Mouse (Mus musculus): ENCODE data around the gene Gm49711. TPM values are rescaled to one million over a fixed set of nuclear protein-coding genes. Genes with fewer than 3 reads are reported as not detected.

Gm49711 gene
- polyA plus RNA-seq, 1 experiment from 2014 or later, result 0.18 TPM

GRCm38 (mm10) chr16:92159114-92159513 lies 101.0 kb downstream of the Gm49711 start:
- peaks cover 27% of the 10 kb centered on the region for H3K4me1 ChIP-seq
- WGBS, result 19% methylated on average over 6 of the region's 6 CpGs
- no peaks in the 10 kb centered on the region for H3K9me3 ChIP-seq
- H3K4me2 ChIP-seq (replicated peaks), result peak overlapping the region; percentile 82
- H3K27me3 ChIP-seq, result no peaks in the 10 kb centered on the region
- peak overlapping the region; percentile 47 for H3K4me3 ChIP-seq
- peak overlapping the region; percentile 70 for H3K27ac ChIP-seq
- no peak for ATAC-seq (ENCODE audit: low FRiP score, low read depth)
- no peaks in the 10 kb centered on the region for H3K36me3 ChIP-seq
- H3K9ac ChIP-seq, result peak overlapping the region; percentile 64

- H3K36me3 ChIP-seq, result no peaks in the 10 kb centered on the region
- 83% methylated on average over 4 of the region's 4 CpGs for WGBS
- H3K9me3 ChIP-seq, result no peaks in the 10 kb centered on the region
- H3K4me3 ChIP-seq, result no peak overlapping the region
- peaks cover 29% of the 10 kb centered on the region for H3K4me1 ChIP-seq
- no peak overlapping the region for H3K9ac ChIP-seq
- H3K27me3 ChIP-seq, result no peaks in the 10 kb centered on the region
- ATAC-seq (ENCODE audit: low FRiP score, low read depth), result no peak
- no peak overlapping the region for H3K4me2 ChIP-seq (replicated peaks)
- H3K27ac ChIP-seq, result no peak overlapping the region
These were observed 104.2 kb downstream of the Gm49711 start for GRCm38 (mm10) chr16:92162289-92162688.

- peaks cover 18% of the 10 kb centered on the region for H3K4me1 ChIP-seq
- no peaks in the 10 kb centered on the region for H3K36me3 ChIP-seq
- no peak overlapping the region for H3K4me2 ChIP-seq (replicated peaks)
- 0 out of 2 replicates have a peak, but pooled peaks cover 9% of the 10 kb centered on the region for H3K9me3 ChIP-seq
- no peak overlapping the region for H3K27ac ChIP-seq
- H3K4me3 ChIP-seq, result no peak overlapping the region
- 63% methylated on average over 4 of the region's 4 CpGs for WGBS
- ATAC-seq (ENCODE audit: low FRiP score, low read depth), result no peak
- no peak overlapping the region for H3K9ac ChIP-seq
- no peaks in the 10 kb centered on the region for H3K27me3 ChIP-seq
These were observed 105.4 kb downstream of the Gm49711 start for GRCm38 (mm10) chr16:92163545-92163944.

DNA sequence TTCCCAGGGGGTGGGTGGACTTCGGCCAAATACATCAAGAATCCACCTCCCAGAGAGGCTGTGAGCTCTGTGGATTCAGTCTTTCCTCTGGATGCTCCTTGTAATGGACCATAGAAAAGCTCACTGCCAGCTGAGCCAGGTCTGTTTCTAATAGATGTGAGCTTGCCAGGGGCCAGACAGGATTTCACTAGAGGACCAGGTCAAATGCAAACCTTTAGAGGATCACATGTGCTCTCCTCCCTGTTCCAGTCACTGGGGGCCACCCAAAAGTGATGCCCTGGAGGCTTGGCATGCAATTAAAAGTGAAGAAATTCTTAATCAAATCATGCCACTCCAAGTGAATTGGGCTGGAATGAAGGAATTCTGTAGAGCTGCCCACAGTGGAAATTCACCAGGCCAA lies 117.9 kb downstream of the Gm49711 start:
- no peak overlapping the region for H3K4me3 ChIP-seq
- no peak overlapping the region for H3K9ac ChIP-seq
- no peak overlapping the region for H3K4me2 ChIP-seq (replicated peaks)
- no peak overlapping the region for H3K27ac ChIP-seq
- WGBS, result 51% methylated on average over 1 of the region's 1 CpGs
- H3K27me3 ChIP-seq, result no peaks in the 10 kb centered on the region
- H3K36me3 ChIP-seq, result no peaks in the 10 kb centered on the region
- H3K9me3 ChIP-seq, result no peaks in the 10 kb centered on the region
- 0 out of 2 replicates have a peak, but pooled peaks cover 9% of the 10 kb centered on the region for H3K4me1 ChIP-seq
- no peak for ATAC-seq (ENCODE audit: low FRiP score, low read depth)

- Histone ChIP-seq H3K9me3 (no peaks in the 10 kb centered on the region), H3K4me2 (replicated peaks) (no peak overlapping the region), H3K27ac (no peak overlapping the region), H3K9ac (no peak overlapping the region), H3K27me3 (no peaks in the 10 kb centered on the region), H3K36me3 (no peaks in the 10 kb centered on the region), H3K4me3 (no peak overlapping the region), H3K4me1 (0 out of 2 replicates have a peak, but pooled peaks cover 9% of the 10 kb centered on the region)
- 90% methylated on average over 1 of the region's 1 CpGs for WGBS
- ATAC-seq (ENCODE audit: low FRiP score, low read depth), result no peak
These were observed 119.6 kb downstream of the Gm49711 start for GRCm38 (mm10) chr16:92177718-92178117.

DNA sequence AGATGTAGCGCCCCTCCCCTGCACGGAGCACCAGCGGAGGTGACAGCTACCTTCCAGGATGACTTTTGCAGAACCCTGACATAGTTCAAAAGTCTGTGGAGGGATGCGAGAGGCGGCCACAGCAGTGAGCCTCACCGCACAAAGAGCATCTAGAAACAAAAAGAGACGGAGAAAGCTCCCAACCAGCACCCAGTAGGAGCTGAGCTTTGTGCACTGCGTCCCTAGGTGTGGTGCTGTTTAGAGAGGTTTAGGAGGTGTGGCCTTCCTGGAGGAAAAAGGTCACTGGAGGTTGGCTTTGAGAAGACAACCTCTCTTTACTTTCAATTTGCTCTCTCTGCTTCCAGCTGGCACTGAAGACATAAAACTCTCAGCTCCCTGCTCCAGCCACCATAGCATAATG lies 121.2 kb downstream of the Gm49711 start:
- no peak overlapping the region for H3K27ac ChIP-seq
- no peak overlapping the region for H3K4me2 ChIP-seq (replicated peaks)
- 0 out of 2 replicates have a peak, but pooled peaks cover 9% of the 10 kb centered on the region for H3K4me1 ChIP-seq
- no peak overlapping the region for H3K4me3 ChIP-seq
- no peak overlapping the region for H3K9ac ChIP-seq
- H3K36me3 ChIP-seq, result no peaks in the 10 kb centered on the region
- no peaks in the 10 kb centered on the region for H3K9me3 ChIP-seq
- no peak for ATAC-seq (ENCODE audit: low FRiP score, low read depth)
- 80% methylated on average over 8 of the region's 8 CpGs for WGBS
- no peaks in the 10 kb centered on the region for H3K27me3 ChIP-seq

- no peak for ATAC-seq (ENCODE audit: low FRiP score, low read depth)
- Histone ChIP-seq H3K4me2 (replicated peaks) (no peak overlapping the region), H3K27me3 (no peaks in the 10 kb centered on the region), H3K9me3 (no peaks in the 10 kb centered on the region), H3K36me3 (no peaks in the 10 kb centered on the region), H3K4me1 (no peaks in the 10 kb centered on the region), H3K27ac (no peak overlapping the region), H3K4me3 (no peak overlapping the region), H3K9ac (no peak overlapping the region)
- WGBS, result 39% methylated on average over 4 of the region's 4 CpGs
These were observed 125.4 kb downstream of the Gm49711 start for GRCm38 (mm10) chr16:92183477-92183876.

DNA sequence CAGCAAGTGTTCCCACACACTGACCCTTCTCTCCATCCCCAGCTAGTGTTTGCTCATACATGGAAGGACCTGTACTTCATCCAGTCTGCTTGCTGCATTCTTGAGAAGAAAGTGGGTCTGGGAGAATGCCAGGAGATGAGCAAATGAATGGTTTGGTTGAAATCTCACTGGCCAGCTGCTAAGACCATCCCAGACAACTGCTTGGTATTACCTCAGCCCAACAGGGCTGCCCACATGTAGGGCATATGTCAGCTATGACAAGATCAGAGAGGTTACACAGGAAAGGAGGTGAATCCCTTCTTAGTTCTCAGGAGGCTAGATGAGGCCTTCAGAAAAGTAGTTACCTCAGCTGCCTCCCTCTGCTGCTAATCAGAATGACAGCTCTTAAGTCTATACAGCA lies 132.5 kb downstream of the Gm49711 start:
- no peak for ATAC-seq (ENCODE audit: low FRiP score, low read depth)
- H3K27ac ChIP-seq, result no peak overlapping the region
- H3K9me3 ChIP-seq, result no peaks in the 10 kb centered on the region; the same call in 1 of the 2 replicates
- H3K9ac ChIP-seq, result no peak overlapping the region
- no peaks in the 10 kb centered on the region for H3K27me3 ChIP-seq
- H3K36me3 ChIP-seq, result no peaks in the 10 kb centered on the region
- no peak overlapping the region for H3K4me2 ChIP-seq (replicated peaks)
- H3K4me1 ChIP-seq, result no peaks in the 10 kb centered on the region
- H3K4me3 ChIP-seq, result no peak overlapping the region

DNA sequence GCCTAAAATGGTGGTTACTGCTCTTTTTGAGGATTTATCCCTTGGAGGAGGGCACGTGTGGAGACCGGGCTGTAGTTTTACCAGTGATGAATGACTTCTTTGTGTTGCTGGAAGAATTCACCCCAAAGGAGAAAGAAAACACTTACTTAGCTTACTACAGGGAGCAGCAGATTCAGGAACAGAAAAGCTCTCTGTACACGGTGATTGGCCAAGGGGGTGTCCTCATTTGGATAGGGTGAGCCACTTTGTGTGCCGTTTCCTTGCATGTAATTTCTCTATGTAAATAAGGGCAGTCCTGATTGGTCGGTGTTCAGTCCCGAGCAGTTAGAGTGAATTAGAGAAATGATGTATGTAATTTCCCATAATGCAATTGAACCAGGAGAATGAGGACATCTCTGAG lies 137.0 kb downstream of the Gm49711 start:
- H3K9ac ChIP-seq, result no peak overlapping the region
- H3K9me3 ChIP-seq, result no peaks in the 10 kb centered on the region; the same call in 1 of the 2 replicates
- no peak overlapping the region for H3K27ac ChIP-seq
- no peaks in the 10 kb centered on the region for H3K36me3 ChIP-seq
- no peak for ATAC-seq (ENCODE audit: low FRiP score, low read depth)
- no peaks in the 10 kb centered on the region for H3K4me1 ChIP-seq
- no peak overlapping the region for H3K4me3 ChIP-seq
- no peaks in the 10 kb centered on the region for H3K27me3 ChIP-seq
- H3K4me2 ChIP-seq (replicated peaks), result no peak overlapping the region
- WGBS, result 77% methylated on average over 6 of the region's 6 CpGs

DNA sequence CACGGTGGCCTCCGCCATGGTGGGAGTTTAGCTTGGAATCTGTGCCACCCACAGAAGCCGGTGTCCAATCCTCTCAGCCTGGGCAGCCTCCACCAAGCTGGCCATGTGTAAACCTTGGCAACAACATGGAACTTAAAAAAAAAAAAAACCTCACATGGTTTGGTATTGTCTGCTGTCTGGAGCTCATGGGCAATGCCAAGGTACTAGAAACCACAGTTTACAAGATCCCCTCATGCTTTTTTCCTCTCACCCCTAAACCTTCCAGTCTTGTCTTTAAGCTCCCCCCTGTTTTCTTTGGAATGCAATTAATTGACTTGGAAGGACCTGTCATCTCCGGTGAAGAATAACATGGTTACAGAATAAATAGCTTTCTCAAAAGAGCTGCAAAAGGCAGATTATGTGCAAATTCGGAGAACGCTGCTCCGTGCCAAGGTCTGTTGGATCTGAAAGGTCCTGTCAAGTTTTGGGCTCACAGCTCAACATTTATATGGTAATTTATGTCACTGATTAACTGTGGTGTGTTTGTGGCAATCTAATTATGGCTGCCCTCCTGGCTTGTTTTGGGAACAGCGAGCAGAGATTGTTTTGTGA lies 138.7 kb downstream of the Gm49711 start:
- Histone ChIP-seq H3K4me1 (no peaks in the 10 kb centered on the region), H3K27me3 (no peaks in the 10 kb centered on the region), H3K36me3 (no peaks in the 10 kb centered on the region), H3K4me3 (no peak overlapping the region), H3K4me2 (replicated peaks) (no peak overlapping the region), H3K9me3 (no peaks in the 10 kb centered on the region; the same call in 1 of the 2 replicates), H3K27ac (no peak overlapping the region), H3K9ac (no peak overlapping the region)
- no peak for ATAC-seq (ENCODE audit: low FRiP score, low read depth)
- WGBS, result 83% methylated on average over 8 of the region's 8 CpGs

DNA sequence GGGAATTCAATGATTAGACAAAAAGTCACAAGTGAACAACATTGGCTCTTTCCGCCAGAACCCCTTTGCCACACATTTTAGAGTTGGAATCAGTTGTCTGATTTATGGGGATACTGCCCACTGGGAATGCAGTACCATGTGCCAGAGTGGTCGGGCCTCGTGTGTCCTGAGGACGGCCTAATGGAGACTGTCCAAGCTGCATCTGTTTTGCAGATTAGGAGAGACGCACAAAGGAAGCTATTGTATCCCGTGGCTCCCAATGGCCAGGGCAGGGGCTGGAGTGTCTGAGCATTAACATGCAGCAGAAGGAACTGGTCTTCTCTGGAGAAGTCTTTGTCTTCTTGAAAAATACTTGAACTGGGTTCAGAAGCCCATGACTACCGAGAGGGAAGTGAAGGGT lies 142.5 kb downstream of the Gm49711 start:
- H3K4me1 ChIP-seq, result no peaks in the 10 kb centered on the region
- no peaks in the 10 kb centered on the region for H3K27me3 ChIP-seq
- no peak overlapping the region for H3K27ac ChIP-seq
- no peak overlapping the region for H3K9ac ChIP-seq
- no peak overlapping the region for H3K4me3 ChIP-seq
- 76% methylated on average over 7 of the region's 7 CpGs for WGBS
- H3K36me3 ChIP-seq, result no peaks in the 10 kb centered on the region
- H3K4me2 ChIP-seq (replicated peaks), result no peak overlapping the region
- no peak for ATAC-seq (ENCODE audit: low FRiP score, low read depth)
- H3K9me3 ChIP-seq, result no peaks in the 10 kb centered on the region

DNA sequence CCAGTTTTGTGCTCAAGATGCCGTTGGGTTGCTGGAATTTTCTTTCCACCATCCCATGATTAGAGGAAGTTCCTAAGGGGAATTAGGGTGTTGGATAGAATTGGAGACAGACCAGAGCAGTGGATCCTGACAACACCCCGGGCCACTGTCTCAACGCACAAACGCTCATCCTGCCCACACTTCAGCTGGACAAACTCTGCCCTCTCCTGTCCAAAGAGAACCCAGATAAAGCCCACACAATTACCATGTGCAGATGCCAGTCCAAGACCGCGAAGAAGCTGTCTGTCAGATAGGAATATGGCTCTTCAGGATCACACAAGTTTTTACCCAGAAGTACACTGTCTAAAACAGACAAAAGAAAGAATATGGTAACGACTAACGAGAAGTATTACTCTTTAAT lies 145.5 kb downstream of the Gm49711 start:
- peaks cover 4% of the 10 kb centered on the region; the same call in 1 of the 2 replicates for H3K27me3 ChIP-seq
- H3K9me3 ChIP-seq, result no peaks in the 10 kb centered on the region
- no peak overlapping the region for H3K4me3 ChIP-seq
- no peak overlapping the region for H3K4me2 ChIP-seq (replicated peaks)
- WGBS, result 84% methylated on average over 8 of the region's 8 CpGs
- no peaks in the 10 kb centered on the region for H3K36me3 ChIP-seq
- H3K27ac ChIP-seq, result no peak overlapping the region
- no peak for ATAC-seq (ENCODE audit: low FRiP score, low read depth)
- peaks cover 2% of the 10 kb centered on the region for H3K4me1 ChIP-seq
- H3K9ac ChIP-seq, result no peak overlapping the region

DNA sequence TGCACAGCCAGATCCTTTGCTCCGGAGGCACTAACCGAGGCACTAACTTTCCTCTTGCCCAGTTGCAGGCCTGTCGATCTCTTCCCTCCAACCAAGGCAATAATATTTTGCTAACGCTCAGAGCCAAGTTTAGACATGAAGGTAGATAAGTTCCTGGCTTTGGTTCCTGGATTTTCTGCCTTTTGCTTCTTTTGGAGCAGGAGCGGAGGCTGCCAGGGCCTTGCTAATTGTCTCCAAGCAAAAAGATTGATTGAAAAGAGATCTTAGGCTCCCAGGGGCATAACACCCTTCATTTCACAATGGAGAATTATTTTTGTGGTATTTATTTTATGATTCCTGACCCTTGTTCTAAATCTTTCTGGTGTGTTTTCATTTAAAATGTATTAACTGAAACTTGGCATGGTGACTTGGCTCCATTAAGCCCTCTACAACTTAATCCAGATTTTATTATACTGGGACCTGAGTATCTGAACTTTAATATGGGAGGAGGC lies 151.2 kb downstream of the Gm49711 start:
- peaks cover 4% of the 10 kb centered on the region; the same call in 1 of the 2 replicates for H3K27me3 ChIP-seq
- peaks cover 20% of the 10 kb centered on the region for H3K4me1 ChIP-seq
- WGBS, result 55% methylated on average over 5 of the region's 5 CpGs
- no peaks in the 10 kb centered on the region for H3K36me3 ChIP-seq
- no peaks in the 10 kb centered on the region for H3K9me3 ChIP-seq
- peak overlapping the region; percentile 67; the same call in 1 of the 2 replicates for H3K27ac ChIP-seq
- H3K4me3 ChIP-seq, result no peak overlapping the region
- peak; percentile 72 for ATAC-seq (ENCODE audit: low FRiP score, low read depth)
- H3K9ac ChIP-seq, result no peak overlapping the region
- H3K4me2 ChIP-seq (replicated peaks), result no peak overlapping the region

All from limb, embryonic 13.5 days (tissue).